Mouse (Mus musculus): ENCODE measurements at regions not wholly inside any gene's neighbourhood (a gene's known extent, or its start where the extent isn't known, plus 50 kb on each side); places are given as distances from the start of the nearest gene placed in this dataset.

- TF ChIP-seq CTCF (IDR thresholded peaks at IDR 0.05; ENCODE audit: control insufficient read depth, insufficient read depth, insufficient replicate concordance, low read depth, low read length), result no peak
- TF ChIP-seq POLR2A (IDR thresholded peaks at IDR 0.05; ENCODE audit: control insufficient read depth, low read depth, low read length), result no peak
Measured at GRCm38 (mm10) chr10:12210181-12210580, 659.0 kb downstream of the Utrn start.

All from testis, adult 2 months (tissue).